Mouse (Mus musculus) regulatory T cell (primary cell): ENCODE measurements around the gene Rars2.
"Not testable (repeated sequence)": the region's sequence is repeated elsewhere in the genome, so short reads cannot be mapped to it uniquely, and the experiment has no call there.

Experiments
- in situ Hi-C: fragments of 300-600 bp; cut with MboI, MseI; formaldehyde crosslinking; loops from one replicate; pipeline ENCODE4 v1.15.1; 2025; ENCODE audit warnings: high pct_unique_total_duplicates

The Rars2 gene

DNA sequence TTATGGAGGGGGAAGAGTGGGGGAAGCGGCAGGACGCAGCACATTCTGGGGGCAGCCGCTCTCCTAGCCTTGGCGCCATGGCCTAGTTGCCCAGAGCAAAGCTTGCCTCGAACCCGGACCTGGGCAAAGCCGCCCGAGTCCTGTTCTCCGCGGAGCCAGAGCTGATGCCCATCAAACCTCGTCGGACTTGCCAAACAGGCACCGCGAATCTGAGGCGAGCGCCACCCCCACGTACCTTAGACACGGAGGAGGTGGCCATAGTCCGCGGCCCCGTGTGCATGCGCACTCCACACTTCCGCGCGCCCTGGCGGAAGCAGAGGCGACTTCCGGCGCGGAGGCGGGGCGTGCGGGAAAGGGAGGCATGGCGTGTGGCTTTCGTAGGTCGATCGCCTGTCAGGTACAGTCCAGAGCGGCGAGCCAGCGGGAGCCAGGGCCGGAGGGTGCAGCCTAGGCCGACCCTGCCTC, at the start of gene Rars2, which contains the start of gene Orc3:
Rars2 (plus strand) TSS at position 328 of the 465 bp plus-strand sequence.
Orc3 (minus strand) TSS at position 315 of the 465 bp plus-strand sequence.
- in situ Hi-C loops: no loop called here

DNA sequence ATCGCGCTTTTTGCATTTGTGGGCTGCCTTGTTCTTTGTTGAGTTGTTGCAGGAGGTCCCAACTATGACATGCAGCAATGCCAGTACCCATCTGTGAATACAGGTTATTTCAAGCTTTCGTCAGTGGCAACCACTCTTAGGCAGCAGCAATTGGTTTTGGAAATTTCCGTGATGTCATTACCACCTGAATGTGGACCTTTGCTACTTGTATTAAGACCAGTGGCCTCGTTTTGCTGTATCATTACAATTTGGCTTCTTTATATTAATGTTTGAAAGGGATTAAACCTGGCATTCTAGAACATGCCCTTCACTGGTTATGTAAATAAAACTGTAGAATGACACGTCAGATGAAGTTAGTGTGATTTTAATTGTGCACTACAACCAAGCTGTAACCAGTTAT, 48.5 kb upstream of the Rars2 start:
- in situ Hi-C loops: loop anchor here (10.0 to 25.0 kb wide), 2 partner anchors 981 to 1179 kb away; no protein-coding TSS in a partner anchor

DNA sequence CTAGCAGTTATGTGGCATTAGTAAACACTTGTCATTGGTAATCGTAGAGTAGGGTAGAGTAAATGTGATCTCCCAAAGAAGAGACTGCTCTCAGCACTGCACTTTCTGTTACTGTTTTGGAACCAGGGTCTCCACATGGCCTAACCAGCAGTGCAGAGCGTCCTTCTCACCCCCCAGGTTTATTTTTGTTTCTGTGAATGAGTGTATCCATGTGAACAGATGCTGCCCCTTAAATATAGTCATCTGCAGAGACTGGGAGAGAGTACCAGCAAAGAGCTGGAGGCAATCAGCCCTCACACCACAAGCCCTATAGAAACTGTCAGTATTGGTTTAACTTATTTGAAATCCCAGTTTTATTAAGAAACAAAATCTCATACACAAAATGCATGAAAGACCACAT, 41.9 kb upstream of the Rars2 start:
- in situ Hi-C loops: loop anchor here (25.0 kb wide), 1 partner anchor 1186 kb away; no protein-coding TSS in a partner anchor

DNA sequence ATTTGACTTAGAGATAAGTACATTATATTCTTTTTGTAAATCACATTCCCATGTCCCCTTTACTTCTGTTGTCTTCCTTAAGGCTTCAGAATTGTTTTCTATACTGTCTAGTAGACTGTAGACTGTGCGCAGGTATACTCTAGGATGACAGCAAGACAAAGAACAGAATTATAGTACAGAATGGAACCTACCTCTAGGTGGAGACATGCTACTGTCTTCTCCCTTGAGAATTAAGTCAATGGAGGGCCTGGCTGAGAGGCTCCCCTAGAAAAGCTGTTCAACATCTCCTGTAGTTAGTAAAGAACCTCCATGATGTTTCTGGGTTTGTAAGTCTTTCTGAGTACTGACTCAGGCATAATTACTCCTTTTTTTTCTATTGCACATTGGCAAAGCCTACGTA, 37.7 kb upstream of the Rars2 start:
- in situ Hi-C loops: no loop called here

DNA sequence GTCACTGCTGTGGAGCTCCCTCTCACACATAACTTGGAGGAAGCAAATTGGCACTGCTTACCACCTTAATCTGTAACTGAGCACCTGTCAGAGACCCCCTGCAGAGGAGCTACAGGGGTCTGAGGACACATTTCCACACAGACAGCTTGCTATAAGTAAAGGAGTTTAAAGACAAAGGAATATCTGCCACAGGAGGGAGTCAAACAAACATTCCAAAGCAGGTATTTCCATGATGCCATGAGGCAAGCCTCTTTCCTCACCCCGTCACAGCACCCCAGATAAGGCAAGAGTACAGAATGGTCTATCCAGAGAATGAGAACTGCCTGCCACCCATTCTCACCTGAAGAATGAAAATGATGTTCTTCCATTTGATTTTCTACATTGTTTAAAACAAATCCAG, 35.5 kb upstream of the Rars2 start:
- in situ Hi-C loops: no loop called here

DNA sequence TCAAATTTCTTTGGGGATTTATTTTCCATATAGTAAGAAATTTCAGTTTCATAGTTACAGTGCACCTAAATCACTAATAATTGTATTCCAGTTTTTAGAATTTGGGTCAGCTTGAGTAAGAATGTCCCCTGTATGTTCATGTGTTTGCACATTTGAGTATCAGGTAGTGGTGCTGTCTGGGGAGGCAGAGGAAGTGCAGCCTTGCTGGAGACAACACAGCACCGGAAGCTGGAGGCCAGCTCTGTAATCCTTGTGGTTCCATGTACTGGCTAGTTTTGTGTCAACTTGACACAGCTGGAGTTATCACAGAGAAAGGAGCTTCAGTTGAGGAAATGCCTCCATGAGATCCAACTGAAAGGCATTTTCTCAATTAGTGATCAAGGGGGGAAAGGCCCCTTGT, 33.3 kb upstream of the Rars2 start:
- in situ Hi-C loops: not testable (repeated sequence)

DNA sequence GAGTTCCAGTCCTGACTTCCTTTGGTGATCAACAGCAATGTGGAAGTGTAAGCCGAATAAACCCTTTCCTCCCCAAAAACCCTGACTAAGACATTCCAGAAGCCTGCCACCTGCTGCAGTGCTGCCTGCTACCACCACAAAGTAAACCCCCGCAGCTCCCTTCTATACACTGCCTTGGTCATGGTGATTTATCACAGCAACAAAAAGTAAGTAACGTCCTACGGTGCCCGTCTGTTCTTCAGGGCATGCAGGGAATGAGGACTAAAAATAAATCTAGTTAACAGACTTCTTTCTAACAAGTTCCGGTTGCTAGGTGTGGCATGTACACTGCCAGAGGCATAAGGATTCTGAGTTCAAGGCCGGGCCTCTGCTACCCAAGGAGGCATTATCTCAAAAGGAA, 32.8 kb upstream of the Rars2 start:
- in situ Hi-C loops: no loop called here

DNA sequence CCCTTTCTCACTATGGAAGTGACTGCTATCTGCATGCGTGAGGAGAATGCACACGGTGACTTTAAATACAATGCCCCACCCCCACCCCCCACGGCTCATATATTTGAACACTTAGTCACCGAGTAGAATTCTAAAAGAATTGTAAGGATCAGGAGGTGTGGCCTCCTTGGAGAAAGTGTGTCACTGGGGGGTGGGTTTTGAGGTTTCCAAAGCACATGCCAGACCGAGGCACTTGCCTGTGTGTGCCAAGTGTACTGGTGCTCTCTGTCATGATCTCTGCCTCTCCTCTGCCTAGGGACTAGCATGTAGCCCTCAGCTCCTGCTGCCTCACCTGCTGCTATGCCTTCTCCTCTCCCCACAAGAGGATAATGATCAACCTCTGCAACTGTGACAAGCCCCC, 32.3 kb upstream of the Rars2 start:
- in situ Hi-C loops: no loop called here

DNA sequence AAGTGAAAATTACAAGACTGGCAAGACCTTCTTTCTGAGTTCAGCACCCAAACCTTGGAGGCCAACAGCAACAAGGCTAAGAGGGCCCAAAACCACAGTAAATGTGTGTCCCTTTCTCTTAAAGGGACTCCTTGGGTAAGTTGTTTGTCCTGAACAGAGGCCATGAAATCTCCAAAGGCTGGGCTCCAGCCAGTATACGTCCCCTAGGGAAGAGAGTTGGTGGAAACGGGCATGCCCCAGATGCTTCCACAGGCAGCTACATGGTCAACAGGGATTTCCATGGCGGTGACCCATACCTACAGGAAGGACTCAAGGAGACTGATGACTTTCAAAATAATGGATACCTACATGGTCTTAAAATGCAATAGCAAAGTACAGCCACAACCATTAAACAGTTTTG, 31.3 kb upstream of the Rars2 start:
- in situ Hi-C loops: no loop called here

DNA sequence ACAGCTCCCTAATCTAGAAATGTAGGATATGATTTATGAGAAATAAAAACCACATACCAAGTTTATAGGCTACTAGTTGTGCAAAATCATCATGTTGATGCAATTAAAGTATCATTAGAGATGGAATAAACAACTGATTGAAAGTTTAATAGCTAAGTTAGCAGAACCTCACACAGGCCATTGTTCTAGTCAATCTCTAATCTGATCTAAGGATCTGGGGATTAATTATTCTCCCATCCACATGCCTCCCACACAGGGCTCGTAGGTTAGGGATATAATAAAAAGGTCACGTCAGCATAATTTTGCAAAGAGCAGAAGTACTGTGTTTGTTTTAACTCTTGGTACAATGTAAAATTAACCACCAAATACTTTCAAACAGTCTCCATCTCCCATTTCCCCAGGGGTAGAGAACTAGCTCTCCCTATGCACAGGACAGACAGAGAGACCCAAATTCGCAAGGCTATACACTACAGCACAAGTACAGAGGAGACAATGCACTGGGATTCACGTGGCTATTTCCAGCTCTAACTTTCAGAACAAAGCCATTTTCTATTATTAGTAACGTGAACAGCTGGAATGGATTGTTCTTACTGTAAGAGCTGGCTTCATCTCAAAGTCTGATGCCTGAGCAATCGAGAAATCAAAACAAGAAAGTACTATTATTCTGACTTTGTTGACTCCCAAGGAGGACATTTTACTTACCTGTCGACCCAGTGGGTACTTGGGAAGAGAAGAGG, 29.7 kb upstream of the Rars2 start:
- in situ Hi-C loops: no loop called here

DNA sequence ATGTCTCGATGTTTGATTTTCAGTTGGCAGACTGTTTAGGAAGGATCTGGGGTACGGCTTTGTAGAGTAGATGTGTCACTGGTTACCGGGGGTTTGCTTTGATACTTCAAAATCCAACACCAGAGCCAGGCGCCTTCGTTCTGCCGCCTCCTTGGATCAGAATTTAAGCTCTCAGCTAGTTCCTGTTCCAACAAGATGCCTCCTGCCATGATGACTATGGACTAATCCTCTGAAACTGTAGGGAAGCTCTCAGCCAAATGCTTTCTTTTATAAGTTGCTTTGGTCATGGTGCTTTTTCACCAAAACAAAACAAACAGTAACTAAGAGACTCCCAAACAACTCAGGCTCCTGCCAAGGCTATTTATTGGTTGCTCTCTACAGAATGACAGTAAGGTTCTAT, 11.6 kb upstream of the Rars2 start:
- in situ Hi-C loops: no loop called here

DNA sequence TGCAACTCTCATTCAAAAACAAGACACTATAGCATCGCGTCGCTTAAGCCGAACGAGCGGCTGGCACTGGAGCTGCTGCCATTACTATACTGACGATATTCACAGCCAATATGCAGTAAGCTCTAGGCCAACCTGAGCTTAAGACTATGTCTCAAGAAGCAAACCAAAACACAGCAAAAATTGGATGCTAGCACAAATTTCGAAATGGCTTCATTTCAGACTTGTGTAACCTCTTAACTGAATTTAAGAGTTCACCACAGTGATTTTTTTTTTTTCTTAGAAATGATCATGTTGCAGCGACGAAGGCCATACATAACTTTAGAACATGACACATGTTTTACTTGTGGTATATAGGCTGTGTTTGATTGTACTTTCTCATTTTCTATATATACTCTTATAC, 8.1 kb upstream of the Rars2 start:
- in situ Hi-C loops: no loop called here

DNA sequence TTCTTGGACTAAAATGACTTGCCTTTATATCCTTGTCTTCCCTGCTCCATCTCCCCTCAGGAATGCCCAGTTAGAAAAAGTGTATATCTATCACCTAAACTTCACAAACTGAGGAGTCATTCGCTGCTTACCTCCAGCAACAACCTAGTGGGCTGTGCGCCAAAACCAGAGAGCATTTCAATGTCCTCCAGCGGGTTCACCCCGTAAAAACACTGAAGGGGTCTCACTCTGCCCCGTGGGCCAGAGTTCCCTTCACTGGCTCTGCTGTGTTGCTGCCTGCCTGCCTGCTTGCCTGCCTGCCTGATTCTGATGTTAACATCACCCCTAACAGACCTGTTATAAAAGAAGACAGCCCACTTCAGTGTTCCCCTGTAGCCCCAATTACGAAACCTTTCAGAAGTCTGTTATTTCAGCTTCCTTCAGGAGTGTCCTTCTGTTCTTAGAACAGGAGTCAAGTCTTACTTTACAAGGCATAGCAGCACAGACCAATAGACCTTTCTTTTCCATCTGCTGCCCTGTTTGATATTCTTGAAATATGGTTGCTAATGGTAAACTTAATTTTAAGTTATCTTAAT, 1.1 kb upstream of the Rars2 start:
- in situ Hi-C loops: no loop called here

DNA sequence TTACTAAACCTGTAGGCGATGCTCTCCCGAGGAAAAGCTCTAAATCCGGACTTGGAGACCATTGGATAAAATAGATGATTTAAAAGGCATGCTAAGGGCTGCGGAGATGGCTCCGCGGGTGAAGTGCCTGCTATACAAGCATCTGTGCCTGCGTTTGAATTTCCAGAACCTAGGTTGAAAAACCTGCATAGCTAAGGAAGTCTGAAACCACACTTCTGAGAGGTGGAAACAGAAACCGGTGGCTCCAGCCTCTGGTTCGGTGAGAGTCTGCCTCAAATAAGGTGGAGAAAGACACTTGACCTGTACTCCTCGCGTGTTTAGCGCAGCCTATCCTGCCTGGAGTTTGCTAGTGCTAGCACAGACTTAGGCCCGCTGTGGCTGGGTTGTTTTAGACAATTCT, 546 bp downstream of the Rars2 start:
- in situ Hi-C loops: no loop called here

DNA sequence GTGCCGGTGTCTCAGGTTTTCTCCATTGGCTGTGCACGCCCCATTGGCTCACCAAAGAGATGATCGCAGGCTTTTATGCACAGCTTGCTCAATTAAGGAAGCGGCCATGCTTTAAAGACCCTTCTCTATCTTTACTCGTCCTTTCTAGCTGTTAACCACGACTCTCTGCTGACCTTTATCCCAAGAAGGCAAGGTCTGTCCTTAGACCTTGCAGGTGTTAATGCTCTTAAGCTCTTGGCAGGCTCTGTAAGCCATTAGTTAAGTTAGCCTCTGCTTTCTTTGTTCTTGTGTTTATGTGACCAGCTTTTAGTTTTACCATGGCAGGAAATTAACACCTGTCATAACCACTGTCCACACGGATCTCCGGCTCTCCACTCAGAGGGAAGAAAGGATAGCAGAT, 1.4 kb downstream of the Rars2 start:
- in situ Hi-C loops: no loop called here

DNA sequence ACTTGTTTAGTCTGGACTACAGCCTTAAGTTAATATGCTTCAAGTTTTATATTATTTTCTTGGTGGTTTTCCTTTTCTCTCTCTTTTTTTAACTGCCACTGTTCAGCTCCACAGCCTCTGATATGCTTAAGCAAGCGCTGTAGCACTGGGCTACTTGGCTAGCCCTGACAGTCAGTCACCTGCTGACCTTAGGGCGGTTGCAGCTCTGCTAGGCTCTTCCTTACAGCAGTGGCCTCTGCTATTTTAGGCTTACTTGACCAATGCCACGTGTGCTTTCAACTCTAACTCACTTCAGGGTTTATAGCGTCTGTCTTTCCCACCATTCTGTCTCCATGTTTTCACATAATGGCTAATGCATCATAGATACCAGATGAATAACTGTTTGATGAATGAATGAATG, 10.8 kb downstream of the Rars2 start:
- in situ Hi-C loops: no loop called here

DNA sequence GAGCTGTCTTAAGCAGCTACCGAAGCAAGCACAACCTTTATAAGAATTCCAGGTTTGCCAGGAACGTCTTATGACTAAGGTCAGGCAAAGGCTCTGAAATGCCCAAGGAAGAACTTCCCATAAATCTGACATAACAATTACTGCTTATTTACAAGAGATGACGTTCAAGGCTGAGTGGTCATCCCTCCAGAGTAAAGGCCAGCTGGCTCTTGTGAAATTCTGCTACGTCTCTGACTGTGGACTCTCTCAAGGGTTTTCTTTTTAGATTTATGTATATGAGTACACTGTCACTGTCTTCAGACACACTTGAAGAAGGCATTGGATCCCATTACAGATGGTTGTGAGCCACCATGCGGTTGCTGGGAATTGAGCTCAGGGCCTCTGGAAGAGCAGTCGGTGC, 11.6 kb downstream of the Rars2 start:
- in situ Hi-C loops: no loop called here

DNA sequence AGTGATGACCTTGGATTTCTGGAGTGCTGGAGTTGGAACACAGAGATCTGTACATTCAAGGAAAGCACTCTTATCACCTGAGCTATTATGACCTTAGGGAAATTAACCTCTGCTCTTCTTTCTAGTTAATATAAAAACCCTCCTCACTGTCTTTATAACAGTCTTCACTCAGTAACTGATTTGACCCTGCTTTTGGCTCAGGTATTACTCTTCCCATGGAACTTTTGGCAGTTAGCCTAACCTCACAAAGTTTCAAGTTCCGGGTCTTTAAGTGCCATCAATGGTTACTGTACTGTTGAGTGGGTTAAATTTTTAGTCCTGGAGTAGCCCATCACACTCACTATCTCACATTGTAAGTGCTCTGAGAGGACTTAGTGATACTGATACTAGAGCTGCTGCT, 15.2 kb downstream of the Rars2 start:
- in situ Hi-C loops: no loop called here

DNA sequence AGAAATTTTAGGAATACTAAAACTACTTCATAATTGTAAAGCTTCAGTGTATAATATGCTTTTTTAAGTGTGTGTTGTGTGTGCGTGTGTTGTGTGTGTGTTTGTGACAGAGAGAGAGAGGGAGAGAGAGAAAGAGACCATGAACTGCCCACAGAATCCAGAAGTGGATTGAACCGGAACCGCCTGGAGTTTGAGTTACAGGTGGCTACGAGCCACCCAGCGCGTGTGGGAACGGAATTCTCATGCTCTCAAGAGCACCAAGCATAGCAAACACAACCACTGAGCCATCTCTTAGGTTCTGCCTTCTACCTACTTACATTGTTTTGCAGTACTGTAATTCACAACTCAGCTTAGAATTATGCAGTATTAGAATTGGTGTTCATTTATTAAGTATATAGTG, 19.4 kb downstream of the Rars2 start:
- in situ Hi-C loops: no loop called here

DNA sequence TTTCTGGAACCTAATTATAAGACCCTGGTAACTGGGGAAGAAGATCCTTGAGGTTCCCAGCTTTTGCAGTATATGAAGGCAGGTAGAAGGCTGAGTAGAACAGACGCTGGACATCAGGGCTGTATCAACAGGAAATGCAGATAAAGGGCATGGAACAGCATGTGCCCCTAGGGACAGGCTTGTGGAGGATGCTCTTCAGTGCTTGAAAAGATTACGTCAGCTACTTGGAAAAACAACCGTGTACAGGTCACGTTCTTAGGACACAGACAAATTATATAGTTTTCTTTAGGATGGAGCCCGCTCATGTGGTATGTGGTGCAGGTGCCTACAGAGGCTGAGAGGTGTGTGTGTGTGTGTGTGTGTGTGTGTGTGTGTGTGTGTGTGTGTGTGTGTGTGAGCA, 21.3 kb downstream of the Rars2 start:
- in situ Hi-C loops: loop anchor here (5.0 kb wide), 1 partner anchor 36 kb away; no protein-coding TSS in a partner anchor

DNA sequence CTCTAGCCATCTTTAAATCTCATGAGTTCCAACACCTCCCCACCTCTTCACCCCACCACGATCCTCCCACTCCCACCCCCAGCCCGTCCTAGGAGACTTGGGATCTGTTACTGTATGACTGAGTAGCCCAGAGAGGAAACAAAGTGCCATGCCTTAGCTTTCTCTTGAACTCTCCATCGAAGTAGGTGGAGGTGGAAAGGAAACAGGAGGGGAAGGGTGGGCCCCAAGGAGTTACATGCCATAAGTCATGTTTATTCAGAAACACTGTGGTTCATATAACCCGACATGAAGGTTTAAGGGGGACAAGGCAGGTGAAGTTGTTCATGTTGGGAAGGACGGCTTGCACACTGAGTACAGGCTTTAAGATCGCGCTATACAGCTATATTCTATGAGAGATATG, 22.6 kb downstream of the Rars2 start:
- in situ Hi-C loops: loop anchor here (5.0 kb wide), 1 partner anchor 35 kb away; no protein-coding TSS in a partner anchor

DNA sequence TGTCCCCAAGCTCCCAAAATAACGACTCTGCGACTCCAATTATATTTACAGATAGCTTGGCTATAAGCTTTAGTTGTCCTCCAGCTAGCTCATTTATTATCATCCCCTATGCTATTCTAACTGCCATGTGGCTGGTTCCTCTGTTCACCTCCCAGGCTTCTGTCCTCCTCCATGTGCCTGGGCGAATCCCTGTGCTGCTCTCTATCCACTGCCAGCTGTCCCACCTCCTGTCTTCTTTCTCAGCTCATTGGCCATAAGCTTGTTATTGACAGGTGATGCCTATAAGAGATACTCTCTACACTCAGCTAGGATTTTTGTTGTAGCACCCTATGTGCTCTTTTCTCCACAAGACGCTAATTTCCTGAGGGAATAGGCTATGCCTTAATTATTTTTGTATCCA, 23.1 kb downstream of the Rars2 start:
- in situ Hi-C loops: loop anchor here (5.0 kb wide), 1 partner anchor 34 kb away; no protein-coding TSS in a partner anchor

DNA sequence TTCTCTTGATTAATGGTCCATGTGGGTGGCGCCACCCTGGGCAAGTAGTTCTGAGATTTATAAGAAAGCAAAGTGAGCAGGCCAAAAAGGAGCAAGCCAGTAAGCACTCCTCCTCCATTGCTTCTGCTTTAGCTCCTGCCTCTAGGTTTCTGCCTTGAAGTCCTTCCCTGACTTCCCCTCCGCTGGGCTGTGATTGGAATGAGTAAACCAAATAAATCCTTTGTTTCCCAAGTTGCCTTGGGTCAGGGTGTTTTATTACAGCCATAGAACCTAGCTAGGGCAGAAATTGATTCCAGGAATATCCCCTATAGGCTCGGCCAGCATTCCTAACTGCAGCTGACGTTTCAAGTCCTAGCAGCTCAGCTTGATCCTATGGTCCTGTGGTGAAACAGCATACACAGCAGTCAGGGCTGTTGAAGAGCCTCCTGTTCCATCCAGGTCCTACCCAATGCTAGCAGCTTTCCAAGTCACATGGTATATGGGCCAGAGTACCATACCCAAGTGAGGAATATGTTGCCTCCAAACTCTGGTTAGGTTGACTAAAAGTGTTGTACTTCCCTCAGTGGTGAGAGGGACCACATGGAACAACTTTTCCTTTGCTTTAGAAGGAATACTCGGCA, 25.1 kb downstream of the Rars2 start:
- in situ Hi-C loops: loop anchor here (5.0 kb wide), 1 partner anchor 32 kb away; no protein-coding TSS in a partner anchor
